Comparison of ENCODE assay signal across 22 mouse cellular contexts in genomic region chr10:110877851-110878250, GRCm38 (mm10). TPM values are rescaled to one million over a fixed set of nuclear protein-coding genes. Genes with fewer than 3 reads are reported as not detected.
DNase-seq lines count a peak whose midpoint lies in the region; ATAC-seq lines count a peak whose summit lies in the region.
"Had no signal": no experiment of that assay in that cellular context is flagged by ENCODE, and none has a peak within 500 bp of the region (broad histone marks: within the 10 kb centered on the region; RNA-seq: fewer than 3 reads in every experiment).

No protein-coding gene starts in this region.

- H3K9me3 ChIP-seq in kidney, embryonic 16.5 days (ENCODE audit: low read length), result no peaks in the 10 kb centered on the region
- no peaks in the 10 kb centered on the region for H3K9me3 ChIP-seq in stomach, embryonic 16.5 days (replicated peaks; ENCODE audit: control insufficient read depth, low read length)
- H3K9me3 ChIP-seq: embryonic facial prominence, embryonic 12.5 days; forebrain, embryonic 15.5 days; hindbrain, embryonic 15.5 days; intestine, embryonic 15.5 days; limb, embryonic 12.5 days; liver, embryonic 12.5 days; lung, embryonic 15.5 days; neural tube, embryonic 15.5 days had no signal

- no peaks in the 10 kb centered on the region for H3K36me3 ChIP-seq in kidney, embryonic 16.5 days (ENCODE audit: insufficient read depth, low read length)
- H3K36me3 ChIP-seq in stomach, embryonic 16.5 days (ENCODE audit: control insufficient read depth, insufficient read depth, low read length), result no peaks in the 10 kb centered on the region
- H3K36me3 ChIP-seq: embryonic facial prominence, embryonic 12.5 days; forebrain, embryonic 15.5 days; hindbrain, embryonic 15.5 days; intestine, embryonic 15.5 days; limb, embryonic 12.5 days; liver, embryonic 12.5 days; lung, embryonic 15.5 days; neural tube, embryonic 15.5 days had no signal

- no peak overlapping the region for H3K9ac ChIP-seq in kidney, embryonic 16.5 days (replicated peaks; ENCODE audit: low read length)
- no peak overlapping the region for H3K9ac ChIP-seq in stomach, embryonic 16.5 days (ENCODE audit: low read length)
- H3K9ac ChIP-seq: embryonic facial prominence, embryonic 12.5 days; forebrain, embryonic 15.5 days; hindbrain, embryonic 15.5 days; intestine, embryonic 15.5 days; limb, embryonic 12.5 days; liver, embryonic 12.5 days; lung, embryonic 15.5 days; neural tube, embryonic 15.5 days had no signal

- H3K4me3 ChIP-seq in kidney, embryonic 16.5 days (ENCODE audit: low read length), result no peak overlapping the region
- H3K4me3 ChIP-seq in stomach, embryonic 16.5 days (replicated peaks; ENCODE audit: low read length), result no peak overlapping the region
- H3K4me3 ChIP-seq: embryonic facial prominence, embryonic 12.5 days; erythroblast, embryonic 14.5 days; forebrain, embryonic 15.5 days; hindbrain, embryonic 15.5 days; intestine, embryonic 15.5 days; limb, embryonic 12.5 days; liver, embryonic 12.5 days; lung, embryonic 15.5 days; neural tube, embryonic 15.5 days had no signal

- no peaks in the 10 kb centered on the region for H3K27me3 ChIP-seq in kidney, embryonic 16.5 days (ENCODE audit: insufficient read depth, low read length)
- no peaks in the 10 kb centered on the region for H3K27me3 ChIP-seq in stomach, embryonic 16.5 days (ENCODE audit: control insufficient read depth, insufficient read depth, low read length)
- H3K27me3 ChIP-seq: embryonic facial prominence, embryonic 12.5 days; forebrain, embryonic 15.5 days; hindbrain, embryonic 15.5 days; intestine, embryonic 15.5 days; limb, embryonic 12.5 days; liver, embryonic 12.5 days; lung, embryonic 15.5 days; neural tube, embryonic 15.5 days had no signal

- no peak overlapping the region for H3K4me2 ChIP-seq in kidney, embryonic 16.5 days (replicated peaks; ENCODE audit: low read depth, low read length)
- H3K4me2 ChIP-seq in stomach, embryonic 16.5 days (ENCODE audit: low read depth, low read length), result no peak overlapping the region
- H3K4me2 ChIP-seq: embryonic facial prominence, embryonic 12.5 days; forebrain, embryonic 15.5 days; hindbrain, embryonic 15.5 days; intestine, embryonic 15.5 days; limb, embryonic 12.5 days; liver, embryonic 12.5 days; lung, embryonic 15.5 days; neural tube, embryonic 15.5 days had no signal

- H3K27ac ChIP-seq in kidney, embryonic 16.5 days (ENCODE audit: low read length), result no peak overlapping the region
- H3K27ac ChIP-seq in stomach, embryonic 16.5 days (ENCODE audit: low read length), result no peak overlapping the region
- H3K27ac ChIP-seq: embryonic facial prominence, embryonic 12.5 days; forebrain, embryonic 15.5 days; hindbrain, embryonic 15.5 days; intestine, embryonic 15.5 days; limb, embryonic 12.5 days; liver, embryonic 12.5 days; neural tube, embryonic 15.5 days had no signal

- peaks cover 25% of the 10 kb centered on the region for H3K4me1 ChIP-seq in kidney, embryonic 16.5 days (ENCODE audit: insufficient read depth, low read length)
- H3K4me1 ChIP-seq in stomach, embryonic 16.5 days (ENCODE audit: control insufficient read depth, insufficient read depth, low read length), result peaks cover 14% of the 10 kb centered on the region; the same call in 1 of the 2 replicates
- H3K4me1 ChIP-seq: forebrain, embryonic 15.5 days; hindbrain, embryonic 15.5 days; liver, embryonic 12.5 days had no signal

- 43% methylated on average over 8 of the region's 8 CpGs for WGBS in kidney, embryonic 16.5 days
- 60% methylated on average over 8 of the region's 8 CpGs for WGBS in stomach, embryonic 16.5 days

- peak; percentile 64 for DNase-seq in heart, adult 11 months
- no peak for DNase-seq in heart, adult 8-10 months (ENCODE audit: low spot score)
- no peak for DNase-seq in kidney, postnatal 14 days
- peak; percentile 73 for DNase-seq in ES-CJ7 (ENCODE audit: low read depth, low spot score)
- no peak for DNase-seq in adrenal gland, postnatal 25 days
- DNase-seq: B cell, adult 2 months; cerebellum, adult 2 months; midbrain, embryonic 14.5 days; right cerebral cortex, postnatal 14 days; spleen, adult 18-20 months; thymus, adult 18-20 months had no signal

- ATAC-seq in kidney, embryonic 16.5 days (ENCODE audit: low FRiP score, low TSS enrichment), result peak; percentile 37; the same call in 1 of the 2 replicates
- ATAC-seq in stomach, embryonic 16.5 days (ENCODE audit: insufficient read depth, low FRiP score), result peak; percentile 40
- ATAC-seq: forebrain, embryonic 15.5 days; intestine, embryonic 15.5 days; liver, embryonic 12.5 days had no signal

RNA-seq across cellular contexts. Expression of gene Csrp2, which starts 41.7 kb away (rescaled TPM):
- 10 to 100 TPM; 17.3 to 22.3 (median 21.3) TPM for total RNA-seq in heart, adult 8-10 months (2022)
- 210 and 244 TPM in 2 replicates for polyA plus RNA-seq in kidney, embryonic 16.5 days (2015; fragmentation: Nextera tagmentation; extraction: Ambion mirVana)
- polyA plus RNA-seq in stomach, embryonic 16.5 days (2015; fragmentation: Nextera tagmentation; extraction: Ambion mirVana), result 208 and 209 TPM in 2 replicates
- 219 and 236 TPM in 2 replicates for total RNA-seq in adrenal gland, postnatal 25 days (2021)

Comparison
In these comparisons a context has a peak if more than half of its experiments do, and no peak if none do; other contexts are left out.
1. DNase-seq: peak in heart, adult 11 months (single experiment) and ES-CJ7 (single experiment); none in heart, adult 8-10 months (single experiment), kidney, postnatal 14 days (single experiment) and adrenal gland, postnatal 25 days (single experiment).